Comparison of ENCODE assay signal across 12 mouse cellular contexts in genomic region chr10:106824215-106824614, GRCm38 (mm10).
"Had no signal": no experiment of that assay in that cellular context is flagged by ENCODE, and none has a peak within 500 bp of the region (broad histone marks: within the 10 kb centered on the region; RNA-seq: fewer than 3 reads in every experiment).

No protein-coding gene starts in this region.

- DNase-seq: retina, postnatal 1 day; right cerebral cortex, adult 18-20 months; right cerebral cortex, postnatal 14 days; right cerebral cortex, postnatal 25 days; right cerebral cortex, postnatal 4 days; spleen, adult 18-20 months; thymus, adult 18-20 months; thymus, adult 2 months; thymus, postnatal 14 days; thymus, postnatal 25 days; thymus, postnatal 36 days; thymus, postnatal 4 days had no signal
